Mouse (Mus musculus): Measurements from ENCODE around the gene Pdlim4. TPM values are rescaled to one million over a fixed set of nuclear protein-coding genes. Genes with fewer than 3 reads are reported as not detected.

Pdlim4 gene
- polyA plus RNA-seq, 1 experiment from 2014 or later, result 47.5 TPM

- Histone ChIP-seq H3K27me3 (ENCODE audit: insufficient read depth, low read length) (no peaks in the 10 kb centered on the region), H3K4me3 (replicated peaks; ENCODE audit: low read depth, low read length) (no peak overlapping the region), H3K9me3 (replicated peaks; ENCODE audit: low read length) (no peaks in the 10 kb centered on the region), H3K36me3 (ENCODE audit: insufficient read depth, low read length) (no peaks in the 10 kb centered on the region), H3K27ac (no peak overlapping the region), H3K4me2 (ENCODE audit: low read length) (no peak overlapping the region), H3K4me1 (replicated peaks; ENCODE audit: insufficient read depth, low read length) (no peaks in the 10 kb centered on the region; the same call in 1 of the 2 replicates), H3K9ac (ENCODE audit: low read depth, low read length) (no peak overlapping the region)
- DNase-seq (ENCODE audit: low spot score) (no peak), ATAC-seq (replicated peaks; ENCODE audit: low FRiP score, low read depth) (no peak)
- WGBS, result 76% methylated on average over 7 of the region's 7 CpGs
- TF ChIP-seq CTCF (IDR thresholded peaks at IDR 0.05; ENCODE audit: low read depth), result no peak
These were observed 19.6 kb upstream of the Pdlim4 start for GRCm38 (mm10) chr11:54088253-54088946.

GRCm38 (mm10) chr11:54085816-54086215 is 17.0 kb upstream of the Pdlim4 start:
- no peak for ATAC-seq (replicated peaks; ENCODE audit: low FRiP score, low read depth)
- H3K4me2 ChIP-seq (ENCODE audit: low read length), result no peak overlapping the region
- no peaks in the 10 kb centered on the region for H3K4me1 ChIP-seq (replicated peaks; ENCODE audit: insufficient read depth, low read length)
- no peak overlapping the region for H3K9ac ChIP-seq (ENCODE audit: low read depth, low read length)
- WGBS, result 72% methylated on average over 5 of the region's 5 CpGs
- H3K27ac ChIP-seq, result no peak overlapping the region
- peak; percentile 22; the same call in 1 of the 2 replicates for TF ChIP-seq CTCF (IDR thresholded peaks at IDR 0.05; ENCODE audit: low read depth)
- H3K27me3 ChIP-seq (ENCODE audit: insufficient read depth, low read length), result no peaks in the 10 kb centered on the region
- H3K9me3 ChIP-seq (replicated peaks; ENCODE audit: low read length), result no peaks in the 10 kb centered on the region
- no peak for DNase-seq (ENCODE audit: low spot score)
- H3K36me3 ChIP-seq (ENCODE audit: insufficient read depth, low read length), result no peaks in the 10 kb centered on the region
- H3K4me3 ChIP-seq (replicated peaks; ENCODE audit: low read depth, low read length), result no peak overlapping the region

GRCm38 (mm10) chr11:54084976-54085375 is 16.2 kb upstream of the Pdlim4 start:
- H3K27ac ChIP-seq, result no peak overlapping the region
- no peak overlapping the region for H3K4me3 ChIP-seq (replicated peaks; ENCODE audit: low read depth, low read length)
- no peaks in the 10 kb centered on the region for H3K36me3 ChIP-seq (ENCODE audit: insufficient read depth, low read length)
- no peak overlapping the region for H3K9ac ChIP-seq (ENCODE audit: low read depth, low read length)
- WGBS, result 100% methylated on average over 1 of the region's 1 CpGs
- ATAC-seq (replicated peaks; ENCODE audit: low FRiP score, low read depth) (no peak), DNase-seq (ENCODE audit: low spot score) (no peak)
- no peaks in the 10 kb centered on the region for H3K27me3 ChIP-seq (ENCODE audit: insufficient read depth, low read length)
- no peaks in the 10 kb centered on the region for H3K4me1 ChIP-seq (replicated peaks; ENCODE audit: insufficient read depth, low read length)
- TF ChIP-seq CTCF (IDR thresholded peaks at IDR 0.05; ENCODE audit: low read depth), result no peak
- H3K9me3 ChIP-seq (replicated peaks; ENCODE audit: low read length), result no peaks in the 10 kb centered on the region
- H3K4me2 ChIP-seq (ENCODE audit: low read length), result no peak overlapping the region

GRCm38 (mm10) chr11:54082725-54083124 is 13.9 kb upstream of the Pdlim4 start:
- DNase-seq (ENCODE audit: low spot score) (no peak), ATAC-seq (replicated peaks; ENCODE audit: low FRiP score, low read depth) (no peak)
- Histone ChIP-seq H3K27ac (no peak overlapping the region), H3K36me3 (ENCODE audit: insufficient read depth, low read length) (no peaks in the 10 kb centered on the region), H3K4me3 (replicated peaks; ENCODE audit: low read depth, low read length) (no peak overlapping the region), H3K4me1 (replicated peaks; ENCODE audit: insufficient read depth, low read length) (no peaks in the 10 kb centered on the region), H3K27me3 (ENCODE audit: insufficient read depth, low read length) (no peaks in the 10 kb centered on the region), H3K9me3 (replicated peaks; ENCODE audit: low read length) (no peaks in the 10 kb centered on the region), H3K9ac (ENCODE audit: low read depth, low read length) (no peak overlapping the region), H3K4me2 (ENCODE audit: low read length) (no peak overlapping the region)
- TF ChIP-seq CTCF (IDR thresholded peaks at IDR 0.05; ENCODE audit: low read depth), result no peak
- 91% methylated on average over 5 of the region's 5 CpGs for WGBS

GRCm38 (mm10) chr11:54080435-54080834 is 11.6 kb upstream of the Pdlim4 start:
- Histone ChIP-seq H3K4me2 (ENCODE audit: low read length) (no peak overlapping the region), H3K4me1 (replicated peaks; ENCODE audit: insufficient read depth, low read length) (no peaks in the 10 kb centered on the region), H3K9ac (ENCODE audit: low read depth, low read length) (no peak overlapping the region), H3K36me3 (ENCODE audit: insufficient read depth, low read length) (no peaks in the 10 kb centered on the region), H3K27ac (no peak overlapping the region), H3K4me3 (replicated peaks; ENCODE audit: low read depth, low read length) (no peak overlapping the region), H3K27me3 (ENCODE audit: insufficient read depth, low read length) (no peaks in the 10 kb centered on the region), H3K9me3 (replicated peaks; ENCODE audit: low read length) (no peaks in the 10 kb centered on the region)
- 16% methylated on average over 7 of the region's 7 CpGs for WGBS
- ATAC-seq (replicated peaks; ENCODE audit: low FRiP score, low read depth) (no peak), DNase-seq (ENCODE audit: low spot score) (peak; percentile 48)
- no peak for TF ChIP-seq CTCF (IDR thresholded peaks at IDR 0.05; ENCODE audit: low read depth)

- no peak for ATAC-seq (replicated peaks; ENCODE audit: low FRiP score, low read depth)
These were observed 7.3 kb upstream of the Pdlim4 start for GRCm38 (mm10) chr11:54076101-54076500.

GRCm38 (mm10) chr11:54075353-54075752 is 6.5 kb upstream of the Pdlim4 start:
- H3K4me1 ChIP-seq (replicated peaks; ENCODE audit: insufficient read depth, low read length), result no peaks in the 10 kb centered on the region
- DNase-seq (ENCODE audit: low spot score), result no peak
- no peaks in the 10 kb centered on the region for H3K27me3 ChIP-seq (ENCODE audit: insufficient read depth, low read length)
- ATAC-seq (replicated peaks; ENCODE audit: low FRiP score, low read depth), result no peak
- no peaks in the 10 kb centered on the region for H3K36me3 ChIP-seq (ENCODE audit: insufficient read depth, low read length)
- no peak overlapping the region for H3K9ac ChIP-seq (ENCODE audit: low read depth, low read length)
- no peaks in the 10 kb centered on the region for H3K9me3 ChIP-seq (replicated peaks; ENCODE audit: low read length)
- H3K27ac ChIP-seq, result no peak overlapping the region
- 49% methylated on average over 6 of the region's 6 CpGs for WGBS
- no peak overlapping the region for H3K4me3 ChIP-seq (replicated peaks; ENCODE audit: low read depth, low read length)
- no peak overlapping the region for H3K4me2 ChIP-seq (ENCODE audit: low read length)
- TF ChIP-seq CTCF (IDR thresholded peaks at IDR 0.05; ENCODE audit: low read depth), result no peak

More at GRCm38 (mm10) chr11:54076101-54076500, 7.3 kb upstream of the Pdlim4 start:
- Histone ChIP-seq H3K9ac (ENCODE audit: low read depth, low read length) (no peak overlapping the region), H3K9me3 (replicated peaks; ENCODE audit: low read length) (no peaks in the 10 kb centered on the region), H3K4me2 (ENCODE audit: low read length) (no peak overlapping the region), H3K27me3 (ENCODE audit: insufficient read depth, low read length) (no peaks in the 10 kb centered on the region), H3K4me3 (replicated peaks; ENCODE audit: low read depth, low read length) (no peak overlapping the region), H3K27ac (no peak overlapping the region), H3K4me1 (replicated peaks; ENCODE audit: insufficient read depth, low read length) (no peaks in the 10 kb centered on the region), H3K36me3 (ENCODE audit: insufficient read depth, low read length) (no peaks in the 10 kb centered on the region)
- 100% methylated on average over 1 of the region's 1 CpGs for WGBS
- TF ChIP-seq CTCF (IDR thresholded peaks at IDR 0.05; ENCODE audit: low read depth), result no peak
- DNase-seq (ENCODE audit: low spot score), result no peak
